Mouse (Mus musculus) intestine, postnatal 0 days (tissue): ENCODE data around the gene Gucy2d. TPM values are rescaled to one million over a fixed set of nuclear protein-coding genes. Genes with fewer than 3 reads are reported as not detected.

Source experiments
- ATAC-seq: fragments of 200-750 bp; cut with Nextera tagmentation; 2 replicates; pipeline ENCODE4 v1.8.0; 2017; ENCODE audit warnings: mild to moderate bottlenecking, moderate TSS enrichment, moderate library complexity
- H3K27ac ChIP-seq: fragments of 300-500 bp; sonication (generic); 2 replicates; pipeline ENCODE4 v1.5.1; 2014; ENCODE audit warnings: mild to moderate bottlenecking, low read depth, low read length, moderate library complexity
- H3K27me3 ChIP-seq: fragments of 300-500 bp; sonication (generic); replicated peaks from 2 replicates; pipeline ENCODE4 v1.6.1; 2014; ENCODE audit warnings: low read length, mixed read lengths; ENCODE audit not compliant: control insufficient read depth, insufficient read depth
- H3K36me3 ChIP-seq: fragments of 300-500 bp; sonication (generic); 2 replicates; pipeline ENCODE4 v1.6.1; 2014; ENCODE audit warnings: mild to moderate bottlenecking, moderate library complexity; ENCODE audit not compliant: control insufficient read depth, insufficient read depth
- H3K4me1 ChIP-seq: fragments of 300-500 bp; sonication (generic); replicated peaks from 2 replicates; pipeline ENCODE4 v1.6.1; 2014; ENCODE audit warnings: antibody characterized with exemption, low read length, mixed read lengths; ENCODE audit not compliant: control insufficient read depth, insufficient read depth
- H3K4me2 ChIP-seq: fragments of 300-500 bp; sonication (generic); replicated peaks from 2 replicates; pipeline ENCODE4 v1.6.1; 2014; ENCODE audit warnings: low read depth, mild to moderate bottlenecking, moderate library complexity
- H3K4me3 ChIP-seq: fragments of 300-500 bp; sonication (generic); 2 replicates; pipeline ENCODE4 v1.5.1; 2014; ENCODE audit warnings: low read depth, low read length
- H3K9ac ChIP-seq: fragments of 300-500 bp; sonication (generic); 2 replicates; pipeline ENCODE4 v1.6.1; 2014; ENCODE audit warnings: mild to moderate bottlenecking, low read depth, low read length
- H3K9me3 ChIP-seq: fragments of 300-500 bp; sonication (generic); 2 replicates; pipeline ENCODE4 v1.6.1; 2016; ENCODE audit warnings: mixed run types; ENCODE audit not compliant: control insufficient read depth
- CTCF ChIP-seq: sonication (generic); IDR thresholded peaks from 2 replicates; pipeline ENCODE4 v1.5.1; 2016; ENCODE audit warnings: low read depth, mild to moderate bottlenecking, control low read depth, antibody characterized with exemption, moderate library complexity
- WGBS: fragments of 180-500 bp; shearing (Covaris S2); extraction: QIAGEN DNeasy Blood & Tissue Kit; methylation state at CpG from one replicate; pipeline ENCODE4 v1.1.7; 2014; 5-methylcytosine and 5-hydroxymethylcytosine counted together
- polyA plus RNA-seq: library from polyadenylated mRNA; unstranded; fragments of >200 nt; fragmentation: Nextera tagmentation; extraction: Ambion mirVana; gene quantifications from 2 replicates; pipeline ENCODE4 v1.2.1, GENCODE M21; 2015

Gucy2d gene
- polyA plus RNA-seq, 1 experiment from 2014 or later = 4.5 TPM

DNA sequence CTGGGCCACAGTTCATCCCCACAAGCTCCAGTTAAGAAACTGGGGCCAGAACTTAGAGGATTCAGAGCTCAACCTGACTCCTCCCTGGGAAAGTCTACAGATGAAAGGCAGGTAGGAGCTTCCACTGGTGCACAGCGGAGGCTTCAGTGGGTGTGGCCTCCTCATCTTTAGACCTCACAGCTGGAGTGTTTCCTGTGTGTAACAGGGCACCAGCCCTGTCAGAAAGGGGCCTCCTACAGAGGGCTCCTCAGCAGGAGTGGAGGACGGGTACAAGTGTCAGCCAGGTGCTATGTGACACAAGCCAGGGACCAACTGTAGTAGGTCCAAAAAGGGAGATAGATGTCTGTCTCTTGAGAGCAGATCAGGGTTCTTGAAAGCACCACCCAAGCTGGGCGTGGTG is 73.0 kb downstream of the Gucy2d start:
- H3K9ac ChIP-seq = no peak overlapping the region
- no peak overlapping the region for H3K4me2 ChIP-seq
- TF ChIP-seq CTCF = no peak
- H3K4me3 ChIP-seq = no peak overlapping the region
- no peak overlapping the region for H3K27ac ChIP-seq
- no peak for ATAC-seq
- no peaks in the 10 kb centered on the region for H3K9me3 ChIP-seq
- no peaks in the 10 kb centered on the region for H3K27me3 ChIP-seq
- no peaks in the 10 kb centered on the region for H3K36me3 ChIP-seq
- 73% methylated on average over 3 of the region's 3 CpGs for WGBS
- H3K4me1 ChIP-seq = no peaks in the 10 kb centered on the region

DNA sequence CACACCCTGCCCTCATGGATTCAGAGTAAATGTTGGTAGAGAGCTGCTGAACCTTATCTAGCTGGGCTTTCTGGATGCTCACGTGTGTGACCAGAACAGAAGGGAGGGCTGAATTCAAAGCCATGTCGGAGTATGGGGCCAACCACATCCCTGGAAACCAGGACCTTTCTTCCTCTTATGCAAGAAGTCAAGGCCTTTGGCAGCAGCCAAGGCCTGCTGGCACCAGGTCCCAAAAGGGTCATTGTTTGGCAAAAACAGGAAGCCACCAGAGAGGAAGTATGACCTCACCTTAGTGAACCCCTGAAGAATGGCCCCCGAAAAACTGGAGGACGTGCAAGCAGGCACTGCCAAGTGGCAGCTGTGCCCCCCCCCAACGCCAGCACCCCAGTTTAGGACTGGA is 82.4 kb downstream of the Gucy2d start:
- 85% methylated on average over 5 of the region's 5 CpGs for WGBS
- no peak overlapping the region for H3K9ac ChIP-seq
- TF ChIP-seq CTCF = no peak
- no peak overlapping the region for H3K27ac ChIP-seq
- H3K4me1 ChIP-seq = 0 out of 2 replicates have a peak, but pooled peaks cover 3% of the 10 kb centered on the region
- ATAC-seq = no peak
- H3K4me3 ChIP-seq = no peak overlapping the region
- H3K27me3 ChIP-seq = no peaks in the 10 kb centered on the region
- H3K4me2 ChIP-seq = no peak overlapping the region
- H3K36me3 ChIP-seq = no peaks in the 10 kb centered on the region
- no peaks in the 10 kb centered on the region for H3K9me3 ChIP-seq

DNA sequence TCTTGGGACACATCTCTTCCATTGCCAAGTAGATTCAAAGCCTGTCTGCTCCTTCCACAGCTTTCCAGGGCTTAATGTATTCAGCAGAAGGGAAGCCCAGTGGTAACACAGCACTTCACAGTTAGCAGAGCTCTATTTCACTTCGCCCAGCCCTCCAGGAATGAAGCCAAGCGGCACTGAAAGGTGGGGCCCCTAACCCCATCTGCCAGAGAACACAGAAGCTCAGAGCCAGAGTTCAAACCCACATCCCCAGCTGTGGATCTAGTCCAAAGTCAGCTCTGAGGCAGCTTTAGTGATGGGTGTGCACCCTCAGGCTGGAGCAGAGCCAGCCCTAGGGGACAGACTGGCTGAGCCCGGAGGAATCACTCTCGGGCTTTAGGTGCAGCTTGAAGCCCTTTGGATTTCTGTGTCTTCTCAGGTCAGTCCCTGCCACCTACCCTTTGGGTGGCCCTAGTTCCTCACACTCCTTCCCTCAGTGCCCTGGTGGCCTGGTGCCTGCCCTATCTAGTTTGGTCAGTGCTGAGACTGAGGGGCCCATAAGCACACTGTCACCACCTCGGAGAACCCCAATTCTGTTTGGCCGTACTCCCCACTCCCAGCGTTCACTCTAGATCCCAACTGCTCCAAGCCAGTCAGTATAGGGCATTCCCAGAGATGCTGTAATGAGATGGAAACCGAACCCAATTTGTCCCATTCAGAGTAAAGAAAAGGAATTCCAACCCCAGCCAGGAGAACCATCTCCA is 83.0 kb downstream of the Gucy2d start:
- Histone ChIP-seq H3K9me3 (no peaks in the 10 kb centered on the region), H3K27ac (no peak overlapping the region), H3K4me2 (no peak overlapping the region), H3K4me1 (0 out of 2 replicates have a peak, but pooled peaks cover 3% of the 10 kb centered on the region), H3K27me3 (no peaks in the 10 kb centered on the region), H3K9ac (no peak overlapping the region), H3K4me3 (no peak overlapping the region), H3K36me3 (no peaks in the 10 kb centered on the region)
- ATAC-seq = 0 out of 2 replicates have a peak, but pooled peaks have one; percentile 32
- WGBS = 66% methylated on average over 8 of the region's 8 CpGs
- TF ChIP-seq CTCF = no peak

DNA sequence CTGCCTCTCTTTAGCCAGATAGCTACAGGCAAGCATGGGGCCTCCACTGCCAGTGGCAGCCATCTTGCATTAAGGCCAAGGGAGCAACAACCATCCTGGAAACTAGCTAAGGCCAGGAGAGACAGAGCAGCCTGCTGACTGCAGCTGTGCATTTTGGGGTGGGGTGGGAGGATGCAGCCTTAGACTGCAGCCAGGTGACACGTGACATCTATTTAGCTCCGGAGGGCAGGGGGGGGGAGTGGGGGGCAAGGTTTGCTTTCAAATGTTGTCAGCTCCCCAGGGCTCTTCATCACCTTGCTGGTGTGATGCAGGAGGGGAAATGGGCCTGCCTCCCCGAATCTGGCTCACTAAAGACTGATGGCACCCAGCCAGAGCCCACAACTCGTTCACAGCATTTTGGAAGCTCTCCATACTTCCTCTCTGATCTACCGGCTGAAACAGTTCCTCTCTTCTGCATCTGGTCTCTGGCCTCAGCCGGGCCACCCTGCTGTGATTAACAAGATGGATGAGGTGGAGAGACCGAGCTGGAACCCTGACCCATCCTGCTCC is 83.7 kb downstream of the Gucy2d start:
- H3K4me1 ChIP-seq = 0 out of 2 replicates have a peak, but pooled peaks cover 3% of the 10 kb centered on the region
- no peaks in the 10 kb centered on the region for H3K27me3 ChIP-seq
- no peak overlapping the region for H3K27ac ChIP-seq
- ATAC-seq = no peak
- 27% methylated on average over 7 of the region's 7 CpGs for WGBS
- H3K4me2 ChIP-seq = no peak overlapping the region
- H3K4me3 ChIP-seq = no peak overlapping the region
- no peak for TF ChIP-seq CTCF
- no peak overlapping the region for H3K9ac ChIP-seq
- H3K9me3 ChIP-seq = no peaks in the 10 kb centered on the region
- no peaks in the 10 kb centered on the region for H3K36me3 ChIP-seq

DNA sequence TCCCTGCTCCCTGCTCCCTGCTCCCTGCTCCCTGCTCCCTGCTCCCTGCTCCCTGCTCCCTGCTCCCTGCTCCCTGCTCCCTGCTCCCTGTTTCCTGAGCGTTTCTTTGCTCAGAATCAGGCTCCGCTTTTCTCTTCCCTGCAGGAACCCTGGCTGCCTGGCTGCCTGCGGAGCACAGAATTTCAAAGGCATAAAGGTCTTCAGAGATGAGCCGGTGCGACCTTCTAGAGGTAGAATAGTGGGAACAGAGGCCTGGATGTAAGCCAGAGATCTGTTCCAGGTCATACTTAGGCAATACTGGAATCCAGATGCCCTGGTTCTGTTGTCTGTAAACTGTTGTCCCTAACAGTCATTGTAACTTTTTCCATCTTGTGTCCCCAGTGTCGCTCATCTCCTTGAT is 84.2 kb downstream of the Gucy2d start:
- Histone ChIP-seq H3K27me3 (no peaks in the 10 kb centered on the region), H3K9me3 (no peaks in the 10 kb centered on the region), H3K36me3 (no peaks in the 10 kb centered on the region), H3K4me2 (no peak overlapping the region), H3K4me1 (0 out of 2 replicates have a peak, but pooled peaks cover 3% of the 10 kb centered on the region), H3K9ac (no peak overlapping the region), H3K4me3 (no peak overlapping the region), H3K27ac (no peak overlapping the region)
- TF ChIP-seq CTCF = no peak
- 44% methylated on average over 6 of the region's 6 CpGs for WGBS
- ATAC-seq = no peak

DNA sequence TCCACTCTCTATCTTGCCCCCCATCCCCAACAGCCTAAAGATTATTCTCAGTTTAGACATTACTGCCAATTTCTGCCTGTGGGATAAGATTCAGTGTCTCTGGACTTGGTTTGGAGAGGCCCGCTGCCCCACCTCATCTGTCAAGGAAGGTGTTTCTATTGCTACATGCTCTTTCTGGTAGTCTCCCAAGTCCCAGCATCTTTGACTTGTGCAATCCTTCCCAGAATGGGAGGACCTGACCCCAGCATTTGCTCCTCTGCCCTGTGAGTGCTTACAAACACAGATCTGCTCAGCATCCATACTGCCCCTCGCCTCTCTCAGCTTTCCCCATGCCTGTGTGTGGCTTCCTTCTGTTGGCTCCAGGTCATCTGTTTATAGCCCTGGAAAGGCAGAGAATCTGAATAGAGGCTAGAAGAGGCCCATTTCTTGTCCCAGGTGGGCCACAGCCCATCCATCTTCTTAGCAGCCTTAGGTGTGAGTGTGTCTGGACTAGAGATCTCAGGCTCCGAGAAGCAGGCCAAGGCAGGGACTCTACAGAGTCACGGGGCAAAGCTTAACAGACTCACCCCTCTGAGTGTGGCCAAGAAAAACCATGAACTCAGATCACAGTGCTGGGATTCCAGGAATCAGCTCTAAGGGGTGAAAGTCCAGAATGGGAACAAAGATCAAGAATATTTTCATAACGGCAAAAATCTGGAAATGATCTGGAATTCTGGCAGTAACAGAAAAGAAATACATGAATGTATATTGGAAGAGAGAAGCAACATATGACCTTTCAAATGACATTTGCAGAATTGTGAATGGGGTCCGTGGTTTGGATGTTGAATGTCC is 84.9 kb downstream of the Gucy2d start:
- no peak overlapping the region for H3K4me3 ChIP-seq
- H3K4me2 ChIP-seq = no peak overlapping the region
- peak; percentile 70 for ATAC-seq
- H3K9me3 ChIP-seq = no peaks in the 10 kb centered on the region
- no peaks in the 10 kb centered on the region for H3K36me3 ChIP-seq
- WGBS = 55% methylated on average over 6 of the region's 6 CpGs
- H3K27me3 ChIP-seq = no peaks in the 10 kb centered on the region
- 0 out of 2 replicates have a peak, but pooled peaks cover 3% of the 10 kb centered on the region for H3K4me1 ChIP-seq
- H3K27ac ChIP-seq = no peak overlapping the region
- H3K9ac ChIP-seq = no peak overlapping the region
- no peak for TF ChIP-seq CTCF

Other genes starting within 250 kb of the Gucy2d start
- 0.08 and 0.21 TPM in 2 replicates for gene B3gnt6, start 240.9 kb upstream of the Gucy2d start, polyA plus RNA-seq
- 9.7 TPM in 2 replicates for gene Acer3, start 119.2 kb upstream of the Gucy2d start, polyA plus RNA-seq
- gene Tsku, start 79.1 kb upstream of the Gucy2d start, polyA plus RNA-seq = 3.2 and 3.6 TPM in 2 replicates
- 6.3 and 6.9 TPM in 2 replicates for gene Lrrc32, start 48.9 kb downstream of the Gucy2d start, polyA plus RNA-seq
- 5.8 and 7.0 TPM in 2 replicates for gene Emsy, start 216.4 kb downstream of the Gucy2d start, polyA plus RNA-seq